Mouse (Mus musculus) MEL (cell line): ENCODE results near the gene Itm2c.

Experiments
- BHLHE40 ChIP-seq: IDR thresholded peaks from 2 replicates; pipeline ENCODE4 v1.6.1; 2012; ENCODE audit warnings: low read depth, mild to moderate bottlenecking, inconsistent platforms, low read length, improper control_type of control experiment, borderline replicate concordance
- CTCF ChIP-seq, 3 experiments: IDR thresholded peaks in 2 of 3; conservative IDR thresholded peaks in 1 of 3; 2 replicates each; pipeline ENCODE4 v1.5.1; 2011 to 2012; ENCODE audit warnings: low read length in 3 of 3, low read depth in 2 of 3, mild to moderate bottlenecking in 2 of 3, improper control_type of control experiment in 1 of 3, inconsistent platforms in 1 of 3, mixed read lengths in 1 of 3, moderate library complexity in 1 of 3; ENCODE audit not compliant: control insufficient read depth in 1 of 3, insufficient read depth in 1 of 3, poor library complexity in 1 of 3, severe bottlenecking in 1 of 3
- EP300 ChIP-seq, 2 experiments: IDR thresholded peaks; 2 replicates each; pipeline ENCODE4 v1.6.1; 2011; ENCODE audit warnings: improper control_type of control experiment in 2 of 2, low read length in 2 of 2, low read depth in 1 of 2, mild to moderate bottlenecking in 1 of 2
- ETS1 ChIP-seq: IDR thresholded peaks from 2 replicates; pipeline ENCODE4 v1.6.1; 2012; ENCODE audit warnings: low read depth, mild to moderate bottlenecking, inconsistent platforms, low read length, improper control_type of control experiment, moderate library complexity
- HCFC1 ChIP-seq: IDR thresholded peaks from 2 replicates; pipeline ENCODE4 v1.6.1; 2012; ENCODE audit warnings: low read depth, mild to moderate bottlenecking, inconsistent platforms, low read length, improper control_type of control experiment, moderate library complexity
- MAFK ChIP-seq: IDR thresholded peaks from 2 replicates; pipeline ENCODE4 v1.6.1; 2011; ENCODE audit warnings: low read depth, mild to moderate bottlenecking, low read length, improper control_type of control experiment, borderline replicate concordance
- MYC ChIP-seq: IDR thresholded peaks from 2 replicates; pipeline ENCODE4 v1.6.1; 2011; ENCODE audit warnings: low read depth, mild to moderate bottlenecking, low read length, improper control_type of control experiment, moderate library complexity
- POLR2A ChIP-seq, 2 experiments: IDR thresholded peaks; 2 replicates each; pipeline ENCODE4 v1.6.1; 2011 to 2012; ENCODE audit warnings: low read length in 2 of 2, mild to moderate bottlenecking in 2 of 2, control low read depth in 1 of 2, improper control_type of control experiment in 1 of 2, low read depth in 1 of 2, moderate library complexity in 1 of 2; ENCODE audit not compliant: control insufficient read depth in 1 of 2, insufficient read depth in 1 of 2, poor library complexity in 1 of 2
- POLR2AphosphoS5 ChIP-seq: IDR thresholded peaks from 2 replicates; pipeline ENCODE4 v1.6.1; 2012; ENCODE audit warnings: low read depth, borderline replicate concordance, mild to moderate bottlenecking, inconsistent platforms, low read length, moderate library complexity, mixed read lengths
- SIN3A ChIP-seq: IDR thresholded peaks from 2 replicates; pipeline ENCODE4 v1.6.1; 2012; ENCODE audit warnings: low read length, improper control_type of control experiment, inconsistent platforms
- ZC3H11A ChIP-seq: IDR thresholded peaks from 2 replicates; pipeline ENCODE4 v1.6.1; 2012; ENCODE audit warnings: low read depth, mild to moderate bottlenecking, inconsistent platforms, low read length, improper control_type of control experiment
- ZMIZ1 ChIP-seq: IDR thresholded peaks from 2 replicates; pipeline ENCODE4 v1.6.1; 2012; ENCODE audit warnings: low read depth, mild to moderate bottlenecking, inconsistent platforms, low read length, improper control_type of control experiment, moderate library complexity

DNA sequence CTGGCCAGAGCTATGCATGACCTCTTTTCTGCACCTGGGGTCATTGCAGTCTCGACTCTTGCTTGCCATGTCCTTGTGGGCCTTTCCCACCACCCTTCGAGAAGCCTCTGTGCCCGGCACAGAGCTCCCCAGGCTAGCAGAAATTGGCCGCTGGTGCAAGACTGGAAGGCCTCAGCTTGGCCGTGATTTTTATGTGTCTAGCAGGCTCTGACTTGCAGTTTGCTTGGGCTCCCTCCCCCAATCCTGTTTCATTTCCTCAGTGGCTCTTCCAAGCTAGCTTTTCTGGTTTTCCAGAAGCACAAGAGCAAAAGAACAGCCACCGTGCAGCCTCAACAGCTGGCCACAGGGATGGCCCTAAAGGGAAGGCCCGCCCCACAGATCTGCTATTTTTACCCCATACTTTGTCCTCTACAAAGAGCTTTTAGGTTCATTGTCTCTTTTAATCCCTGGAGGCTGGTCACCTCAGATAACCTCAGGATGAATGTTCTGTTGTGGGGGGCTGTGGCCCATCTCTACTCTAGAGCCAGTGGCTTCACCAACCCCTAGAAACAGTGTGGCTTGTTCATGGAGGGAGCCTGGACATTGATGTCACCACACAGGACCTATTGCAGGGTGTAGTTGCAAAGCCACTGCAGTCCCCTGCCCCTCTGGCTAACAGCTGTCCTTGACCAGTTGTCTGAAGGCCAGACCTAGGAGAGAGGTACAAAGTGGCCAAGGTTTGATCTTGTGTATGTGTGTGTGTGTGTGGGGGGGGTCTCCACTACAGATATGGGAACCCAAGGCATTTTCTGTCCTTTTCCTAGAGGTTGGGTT, 6.6 kb downstream of the Itm2c start:
- TF ChIP-seq CTCF (IDR thresholded peaks at IDR 0.05 in 2 of 3, conservative IDR thresholded peaks at IDR 0.05 in 1 of 3; ENCODE audit: control insufficient read depth in 1 of 3, insufficient read depth in 1 of 3, low read depth in 2 of 3, low read length in 3 of 3, poor library complexity in 1 of 3, severe bottlenecking in 1 of 3): no peak
- no peak for TF ChIP-seq POLR2A (IDR thresholded peaks at IDR 0.05; ENCODE audit: control insufficient read depth in 1 of 2, insufficient read depth in 1 of 2, low read depth in 1 of 2, low read length in 2 of 2, poor library complexity in 1 of 2)
- TF ChIP-seq EP300 (IDR thresholded peaks at IDR 0.05; ENCODE audit: low read depth in 1 of 2, low read length in 2 of 2): no peak
- no peak for TF ChIP-seq ZC3H11A
- no peak for TF ChIP-seq SIN3A
- no peak for TF ChIP-seq ETS1
- no peak for TF ChIP-seq MYC
- TF ChIP-seq BHLHE40: no peak
- TF ChIP-seq POLR2AphosphoS5: no peak
- TF ChIP-seq HCFC1: no peak
- no peak for TF ChIP-seq ZMIZ1
- TF ChIP-seq MAFK: no peak
